19 mouse cellular contexts compared by ENCODE assay signal in genomic region chr3:28141716-28142115, GRCm38 (mm10).
A peak's percentile ranks its signal among the peaks of the same experiment; 100 is the strongest.
DNase-seq lines count a peak whose midpoint lies in the region; ATAC-seq lines count a peak whose summit lies in the region.
"Had no signal": no experiment of that assay in that cellular context is flagged by ENCODE, and none has a peak within 500 bp of the region (broad histone marks: within the 10 kb centered on the region; RNA-seq: fewer than 3 reads in every experiment).

No protein-coding gene starts in this region.

- intact Hi-C loops in heart, postnatal 10 days (cut with DNase I) = no loop called here
- intact Hi-C loops in heart, postnatal 14 days (cut with DNase I) = no loop called here

- H3K4me1 ChIP-seq in heart, embryonic 11.5 days (ENCODE audit: control insufficient read depth, insufficient read depth, low read length) = no peaks in the 10 kb centered on the region
- H3K4me1 ChIP-seq: embryonic facial prominence, embryonic 10.5 days; forebrain, embryonic 13.5 days; hindbrain, embryonic 13.5 days had no signal

- H3K9me3 ChIP-seq in heart, embryonic 11.5 days (replicated peaks; ENCODE audit: control insufficient read depth, low read length) = no peaks in the 10 kb centered on the region
- H3K9me3 ChIP-seq: embryonic facial prominence, embryonic 10.5 days; forebrain, embryonic 13.5 days; hindbrain, embryonic 13.5 days had no signal

- ATAC-seq in heart, embryonic 11.5 days (replicated peaks; ENCODE audit: insufficient number of reproducible peaks, low FRiP score, low TSS enrichment) = no peak
- ATAC-seq: forebrain, embryonic 13.5 days; forebrain, postnatal 0 days; hindbrain, postnatal 0 days had no signal

- H3K27ac ChIP-seq in heart, embryonic 11.5 days (ENCODE audit: low read depth, low read length) = no peak overlapping the region
- H3K27ac ChIP-seq: embryonic facial prominence, embryonic 10.5 days; forebrain, embryonic 13.5 days; hindbrain, embryonic 13.5 days; hindbrain, postnatal 0 days had no signal

- no peaks in the 10 kb centered on the region for H3K36me3 ChIP-seq in heart, embryonic 11.5 days (ENCODE audit: control insufficient read depth, insufficient read depth, low read length)
- H3K36me3 ChIP-seq: embryonic facial prominence, embryonic 10.5 days; hindbrain, embryonic 13.5 days had no signal

- no peak overlapping the region for H3K9ac ChIP-seq in heart, embryonic 11.5 days (ENCODE audit: low read depth, low read length)
- H3K9ac ChIP-seq: forebrain, embryonic 13.5 days; forebrain, postnatal 0 days; hindbrain, embryonic 13.5 days had no signal

- H3K27me3 ChIP-seq in heart, embryonic 11.5 days (ENCODE audit: control insufficient read depth, insufficient read depth, low read length) = no peaks in the 10 kb centered on the region
- H3K27me3 ChIP-seq: CH12.LX; forebrain, embryonic 13.5 days; hindbrain, embryonic 13.5 days had no signal

- DNase-seq in heart, adult 11 months = peak; percentile 96
- no peak for DNase-seq in heart, postnatal 4 days
- peak; percentile 31 to 44 for DNase-seq in heart, postnatal 10 days
- peak; percentile 8 to 30 for DNase-seq in heart, postnatal 14 days
- peak; percentile 31 for DNase-seq in lung, postnatal 25 days (ENCODE audit: low spot score)
- DNase-seq in left cerebral cortex, adult 9 months (ENCODE audit: low spot score in 2 of 2) = no peak
- DNase-seq in urinary bladder, postnatal 4 days (ENCODE audit: low spot score in 2 of 2) = no peak
- DNase-seq: adrenal gland, adult 2 months; adrenal gland, postnatal 25 days; cerebellum, adult 2 months; cerebellum, postnatal 10 days; forebrain, postnatal 0 days; kidney, adult 11 months had no signal

- H3K4me2 ChIP-seq in heart, embryonic 11.5 days = no peak overlapping the region
- H3K4me2 ChIP-seq: forebrain, embryonic 13.5 days; hindbrain, embryonic 13.5 days had no signal

- 81% methylated on average over 5 of the region's 5 CpGs for WGBS in heart, embryonic 11.5 days (ENCODE audit: insufficient replicate concordance)

- no peak overlapping the region for H3K4me3 ChIP-seq in heart, embryonic 11.5 days (ENCODE audit: low read depth, low read length)
- H3K4me3 ChIP-seq: embryonic facial prominence, embryonic 10.5 days; forebrain, embryonic 13.5 days; hindbrain, embryonic 13.5 days had no signal

Comparison
In these comparisons a context has a peak if more than half of its experiments do, and no peak if none do; other contexts are left out.
1. DNase-seq: peak in heart, adult 11 months (single experiment), heart, postnatal 10 days (2 of 2), heart, postnatal 14 days (2 of 2) and lung, postnatal 25 days (single experiment); none in heart, postnatal 4 days (single experiment), left cerebral cortex, adult 9 months (0 of 2) and urinary bladder, postnatal 4 days (0 of 2).